Mouse (Mus musculus): Measurements from ENCODE around the gene Nop10. TPM values are rescaled to one million over a fixed set of nuclear protein-coding genes. Genes with fewer than 3 reads are reported as not detected.

Nop10 gene
- polyA plus RNA-seq, 1 experiment from 2014 or later: 180 TPM

Other genes with a start within 250 kb of the Nop10 start
- not detected in 2 replicates for gene Olfr1310, start 249.2 kb upstream of the Nop10 start, polyA plus RNA-seq (2014; fragmentation: Nextera tagmentation; extraction: Ambion mirVana)
- gene Olfr1311, start 237.5 kb upstream of the Nop10 start, polyA plus RNA-seq (2014; fragmentation: Nextera tagmentation; extraction: Ambion mirVana): not detected in 2 replicates
- not detected in 2 replicates for gene Olfr1312, start 211.7 kb upstream of the Nop10 start, polyA plus RNA-seq (2014; fragmentation: Nextera tagmentation; extraction: Ambion mirVana)
- gene Olfr1313, start 184.1 kb upstream of the Nop10 start, polyA plus RNA-seq (2014; fragmentation: Nextera tagmentation; extraction: Ambion mirVana): not detected in 2 replicates
- not detected in 2 replicates for gene Olfr1314, start 165.1 kb upstream of the Nop10 start, polyA plus RNA-seq (2014; fragmentation: Nextera tagmentation; extraction: Ambion mirVana)
- gene Olfr1315-ps1, start 146.5 kb upstream of the Nop10 start, polyA plus RNA-seq (2014; fragmentation: Nextera tagmentation; extraction: Ambion mirVana): not detected in 2 replicates
- gene Olfr1316, start 126.9 kb upstream of the Nop10 start, polyA plus RNA-seq (2014; fragmentation: Nextera tagmentation; extraction: Ambion mirVana): not detected in 2 replicates
- not detected in 2 replicates for gene Olfr1317, start 121.6 kb upstream of the Nop10 start, polyA plus RNA-seq (2014; fragmentation: Nextera tagmentation; extraction: Ambion mirVana)
- not detected in 2 replicates for gene Olfr1318, start 107.7 kb upstream of the Nop10 start, polyA plus RNA-seq (2014; fragmentation: Nextera tagmentation; extraction: Ambion mirVana)
- 14.2 TPM in 2 replicates for gene Lpcat4, start 22.5 kb upstream of the Nop10 start, polyA plus RNA-seq (2014; fragmentation: Nextera tagmentation; extraction: Ambion mirVana)
- gene Nutm1, start 2.6 kb upstream of the Nop10 start, polyA plus RNA-seq (2014; fragmentation: Nextera tagmentation; extraction: Ambion mirVana): not detected in 2 replicates
- gene Slc12a6, start 3.9 kb downstream of the Nop10 start, polyA plus RNA-seq (2014; fragmentation: Nextera tagmentation; extraction: Ambion mirVana): 9.7 TPM in 2 replicates
- gene Gm21985, start 4.4 kb downstream of the Nop10 start, polyA plus RNA-seq (2014; fragmentation: Nextera tagmentation; extraction: Ambion mirVana): 0.08 TPM in 1 of 2 replicates, not detected in the other
- 103 and 106 TPM in 2 replicates for gene Emc4, start 106.1 kb downstream of the Nop10 start, polyA plus RNA-seq (2014; fragmentation: Nextera tagmentation; extraction: Ambion mirVana)
- gene Katnbl1, start 117.3 kb downstream of the Nop10 start, polyA plus RNA-seq (2014; fragmentation: Nextera tagmentation; extraction: Ambion mirVana): 50.3 and 50.7 TPM in 2 replicates
- 9.4 and 10.2 TPM in 2 replicates for gene Emc7, start 193.1 kb downstream of the Nop10 start, polyA plus RNA-seq (2014; fragmentation: Nextera tagmentation; extraction: Ambion mirVana)
- gene Chrm5, start 218.8 kb downstream of the Nop10 start, polyA plus RNA-seq (2014; fragmentation: Nextera tagmentation; extraction: Ambion mirVana): 0.12 TPM in 1 of 2 replicates, not detected in the other
- gene Aven, start 231.0 kb downstream of the Nop10 start, polyA plus RNA-seq (2014; fragmentation: Nextera tagmentation; extraction: Ambion mirVana): 8.7 and 8.8 TPM in 2 replicates

Measured in limb, embryonic 11.5 days (tissue).